Mouse (Mus musculus): ENCODE data around the gene Pgm5. TPM values are rescaled to one million over a fixed set of nuclear protein-coding genes. Genes with fewer than 3 reads are reported as not detected.

Gene Pgm5
- polyA plus RNA-seq, 1 experiment: 2.4 TPM

DNA sequence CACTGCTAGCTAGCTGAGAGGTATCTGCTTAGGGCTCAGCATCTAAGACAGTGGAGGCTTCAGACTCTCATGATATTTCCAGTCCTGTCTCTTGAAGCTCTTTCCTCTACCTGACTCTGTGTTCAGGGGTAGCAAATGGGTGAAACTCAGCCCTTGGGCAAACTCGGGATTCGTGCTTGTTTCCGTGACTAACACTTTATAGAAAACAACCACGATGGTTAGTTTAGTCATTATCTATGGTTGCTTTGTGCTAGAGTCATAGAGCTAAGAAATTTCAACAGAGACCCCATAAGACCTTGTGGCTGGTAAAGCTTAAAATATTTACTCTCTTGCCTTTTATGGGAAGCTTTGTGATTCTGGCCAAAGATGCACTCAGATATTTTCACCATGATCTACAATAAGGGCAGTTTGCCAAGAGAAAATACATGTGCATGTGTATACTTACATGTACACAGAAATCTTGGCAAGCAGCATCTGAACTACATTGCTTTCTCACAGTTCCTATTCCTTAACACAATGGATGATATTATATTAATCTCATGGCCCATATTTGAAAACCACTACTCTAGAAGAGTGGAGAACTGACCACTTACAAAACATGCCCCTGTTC lies 115.3 kb downstream of the Pgm5 start:
- Histone ChIP-seq H3K4me1 (ENCODE audit: control insufficient read depth, insufficient read depth, low read length) (no peaks in the 10 kb centered on the region), H3K4me3 (replicated peaks; ENCODE audit: control insufficient read depth, low read depth, low read length) (no peak overlapping the region), H3K27ac (ENCODE audit: control insufficient read depth, insufficient read depth, low read depth, low read length, poor library complexity) (no peak overlapping the region)
- WGBS: 83% methylated on average over 4 of the region's 4 CpGs
- TF ChIP-seq CTCF (IDR thresholded peaks at IDR 0.05; ENCODE audit: control insufficient read depth, insufficient read depth, low read length) (no peak), POLR2A (IDR thresholded peaks at IDR 0.05; ENCODE audit: borderline replicate concordance, control insufficient read depth, low read depth, low read length) (no peak)

DNA sequence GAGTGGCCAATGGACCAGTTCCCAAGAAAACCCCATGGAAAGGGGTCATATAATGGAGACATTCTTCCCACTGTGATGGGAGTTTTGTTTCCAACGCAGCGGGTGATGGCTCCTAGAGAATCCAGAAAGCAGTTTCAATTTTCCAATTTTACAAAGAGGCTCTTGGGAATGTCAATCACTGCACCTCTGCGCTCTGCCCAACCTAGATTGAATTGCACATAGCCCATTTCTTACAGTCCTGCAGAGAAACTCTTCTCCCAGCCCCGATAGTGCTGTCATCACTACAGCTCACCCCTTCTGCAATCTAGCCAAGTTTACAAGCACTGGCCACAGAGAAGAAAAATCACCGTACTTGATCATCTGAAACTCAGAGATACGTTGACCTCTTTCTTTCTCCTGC lies 119.0 kb downstream of the Pgm5 start:
- 82% methylated on average over 6 of the region's 6 CpGs for WGBS
- H3K4me1 ChIP-seq (ENCODE audit: control insufficient read depth, insufficient read depth, low read length): no peaks in the 10 kb centered on the region
- H3K4me3 ChIP-seq (replicated peaks; ENCODE audit: control insufficient read depth, low read depth, low read length): no peak overlapping the region
- H3K27ac ChIP-seq (ENCODE audit: control insufficient read depth, insufficient read depth, low read depth, low read length, poor library complexity): no peak overlapping the region
- no peak for TF ChIP-seq CTCF (IDR thresholded peaks at IDR 0.05; ENCODE audit: control insufficient read depth, insufficient read depth, low read length)
- no peak for TF ChIP-seq POLR2A (IDR thresholded peaks at IDR 0.05; ENCODE audit: borderline replicate concordance, control insufficient read depth, low read depth, low read length)

GRCm38 (mm10) chr19:24738786-24739185 lies 122.9 kb downstream of the Pgm5 start:
- Histone ChIP-seq H3K4me3 (replicated peaks; ENCODE audit: control insufficient read depth, low read depth, low read length) (no peak overlapping the region), H3K27ac (ENCODE audit: control insufficient read depth, insufficient read depth, low read depth, low read length, poor library complexity) (no peak overlapping the region), H3K4me1 (ENCODE audit: control insufficient read depth, insufficient read depth, low read length) (no peaks in the 10 kb centered on the region)
- WGBS: 87% methylated on average over 3 of the region's 3 CpGs
- TF ChIP-seq CTCF (IDR thresholded peaks at IDR 0.05; ENCODE audit: control insufficient read depth, insufficient read depth, low read length) (no peak), POLR2A (IDR thresholded peaks at IDR 0.05; ENCODE audit: borderline replicate concordance, control insufficient read depth, low read depth, low read length) (no peak)

DNA sequence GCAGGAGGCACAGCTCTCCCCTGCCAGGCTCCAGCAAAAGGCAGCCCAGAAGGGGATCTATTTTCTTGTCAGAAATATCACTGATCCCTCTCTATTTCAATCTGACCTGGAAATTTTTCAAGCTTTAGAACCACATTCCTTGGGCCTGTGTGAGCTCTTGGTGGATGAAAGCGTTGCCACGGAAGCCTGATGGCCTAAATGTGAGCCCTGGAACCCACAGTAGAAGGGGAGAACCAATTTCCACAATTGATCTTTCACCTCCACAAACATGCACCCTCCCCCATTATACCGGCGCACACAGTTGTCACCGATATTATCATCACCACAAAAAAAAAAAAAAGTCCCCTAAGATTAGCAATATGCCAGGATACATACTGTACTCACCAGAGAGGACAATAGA lies 123.6 kb downstream of the Pgm5 start:
- Histone ChIP-seq H3K4me1 (ENCODE audit: control insufficient read depth, insufficient read depth, low read length) (no peaks in the 10 kb centered on the region), H3K4me3 (replicated peaks; ENCODE audit: control insufficient read depth, low read depth, low read length) (no peak overlapping the region), H3K27ac (ENCODE audit: control insufficient read depth, insufficient read depth, low read depth, low read length, poor library complexity) (no peak overlapping the region)
- WGBS: 90% methylated on average over 5 of the region's 5 CpGs
- TF ChIP-seq CTCF (IDR thresholded peaks at IDR 0.05; ENCODE audit: control insufficient read depth, insufficient read depth, low read length): no peak
- TF ChIP-seq POLR2A (IDR thresholded peaks at IDR 0.05; ENCODE audit: borderline replicate concordance, control insufficient read depth, low read depth, low read length): no peak

- WGBS: 58% methylated on average over 6 of the region's 6 CpGs
- no peak for TF ChIP-seq POLR2A (IDR thresholded peaks at IDR 0.05; ENCODE audit: borderline replicate concordance, control insufficient read depth, low read depth, low read length)
- no peak for TF ChIP-seq CTCF (IDR thresholded peaks at IDR 0.05; ENCODE audit: control insufficient read depth, insufficient read depth, low read length)
- Histone ChIP-seq H3K27ac (ENCODE audit: control insufficient read depth, insufficient read depth, low read depth, low read length, poor library complexity) (no peak overlapping the region), H3K4me3 (replicated peaks; ENCODE audit: control insufficient read depth, low read depth, low read length) (no peak overlapping the region), H3K4me1 (ENCODE audit: control insufficient read depth, insufficient read depth, low read length) (no peaks in the 10 kb centered on the region)
These were observed 126.0 kb downstream of the Pgm5 start for GRCm38 (mm10) chr19:24735484-24736128.

- 55% methylated on average over 5 of the region's 5 CpGs for WGBS
- H3K4me1 ChIP-seq (ENCODE audit: control insufficient read depth, insufficient read depth, low read length): no peaks in the 10 kb centered on the region
- H3K4me3 ChIP-seq (replicated peaks; ENCODE audit: control insufficient read depth, low read depth, low read length): no peak overlapping the region
- TF ChIP-seq CTCF (IDR thresholded peaks at IDR 0.05; ENCODE audit: control insufficient read depth, insufficient read depth, low read length) (no peak), POLR2A (IDR thresholded peaks at IDR 0.05; ENCODE audit: borderline replicate concordance, control insufficient read depth, low read depth, low read length) (no peak)
- no peak overlapping the region for H3K27ac ChIP-seq (ENCODE audit: control insufficient read depth, insufficient read depth, low read depth, low read length, poor library complexity)
These were observed 131.0 kb downstream of the Pgm5 start for GRCm38 (mm10) chr19:24730661-24731060.

- no peak overlapping the region for H3K4me3 ChIP-seq (replicated peaks; ENCODE audit: control insufficient read depth, low read depth, low read length)
- H3K27ac ChIP-seq (ENCODE audit: control insufficient read depth, insufficient read depth, low read depth, low read length, poor library complexity): no peak overlapping the region
- TF ChIP-seq CTCF (IDR thresholded peaks at IDR 0.05; ENCODE audit: control insufficient read depth, insufficient read depth, low read length): no peak
- no peak for TF ChIP-seq POLR2A (IDR thresholded peaks at IDR 0.05; ENCODE audit: borderline replicate concordance, control insufficient read depth, low read depth, low read length)
- H3K4me1 ChIP-seq (ENCODE audit: control insufficient read depth, insufficient read depth, low read length): no peaks in the 10 kb centered on the region
- 79% methylated on average over 10 of the region's 10 CpGs for WGBS
These were observed 137.3 kb downstream of the Pgm5 start for GRCm38 (mm10) chr19:24724362-24724761.

DNA sequence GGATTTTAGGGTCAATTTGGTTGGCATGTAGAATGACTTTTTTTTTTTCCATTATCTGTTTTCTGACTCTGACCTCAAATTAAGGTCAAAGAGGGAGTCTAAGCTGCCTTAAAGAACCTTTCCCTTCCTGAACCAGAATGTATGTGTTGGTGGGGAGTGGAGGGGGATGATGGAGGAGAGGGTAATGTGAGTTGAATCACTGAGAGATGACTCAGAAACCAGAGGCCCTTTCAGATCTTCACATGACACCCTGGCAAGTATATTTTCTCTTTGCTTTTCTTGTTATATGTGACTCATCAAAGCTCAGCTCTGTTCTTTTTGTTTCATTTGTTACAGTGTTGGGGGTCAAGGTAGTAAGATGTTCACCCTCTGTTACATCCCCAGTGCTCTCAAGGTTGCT lies 141.2 kb downstream of the Pgm5 start:
- H3K4me1 ChIP-seq (ENCODE audit: control insufficient read depth, insufficient read depth, low read length): no peaks in the 10 kb centered on the region
- TF ChIP-seq POLR2A (IDR thresholded peaks at IDR 0.05; ENCODE audit: borderline replicate concordance, control insufficient read depth, low read depth, low read length) (no peak), CTCF (IDR thresholded peaks at IDR 0.05; ENCODE audit: control insufficient read depth, insufficient read depth, low read length) (no peak)

More for the DNA sequence above, 141.2 kb downstream of the Pgm5 start:
- Histone ChIP-seq H3K4me3 (replicated peaks; ENCODE audit: control insufficient read depth, low read depth, low read length) (no peak overlapping the region), H3K27ac (ENCODE audit: control insufficient read depth, insufficient read depth, low read depth, low read length, poor library complexity) (no peak overlapping the region)
